Mouse (Mus musculus): ENCODE results near the gene Tubb4a. TPM values are rescaled to one million over a fixed set of nuclear protein-coding genes. Genes with fewer than 3 reads are reported as not detected.
"Not testable (repeated sequence)": the region's sequence is repeated elsewhere in the genome, so short reads cannot be mapped to it uniquely, and the experiment has no call there.

The Tubb4a gene
- polyA plus RNA-seq, 1 experiment from 2014 or later, result 271 TPM

DNA sequence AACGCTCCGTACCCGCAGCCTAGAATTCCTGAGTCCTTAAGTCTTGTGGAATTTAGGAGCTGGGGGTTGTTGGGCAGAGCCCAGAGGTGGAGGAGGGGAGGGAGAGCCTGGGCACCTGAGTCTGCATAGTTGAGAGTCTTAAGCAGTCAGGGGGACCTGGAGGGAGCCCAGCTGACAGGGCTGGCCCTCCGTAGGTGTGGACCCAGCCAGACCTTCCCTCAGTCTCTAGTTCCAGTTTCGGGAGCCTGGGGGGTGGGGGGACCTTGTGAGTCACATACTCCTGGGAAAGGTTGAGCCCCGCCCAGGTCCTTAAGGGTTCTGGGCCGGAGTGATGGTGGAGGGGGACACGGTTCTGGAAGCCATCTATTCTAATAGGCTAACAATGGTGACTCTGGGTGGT is 24.6 kb downstream of the Tubb4a start:
- Histone ChIP-seq H3K36me3 (no peaks in the 10 kb centered on the region), H3K4me1 (peaks cover 23% of the 10 kb centered on the region), H3K27ac (no peak overlapping the region), H3K27me3 (replicated peaks) (peaks cover 33% of the 10 kb centered on the region), H3K4me2 (replicated peaks) (no peak overlapping the region), H3K4me3 (no peak overlapping the region), H3K9me3 (no peaks in the 10 kb centered on the region), H3K9ac (no peak overlapping the region)
- WGBS, result 7% methylated on average over 8 of the region's 8 CpGs
- ATAC-seq (ENCODE audit: low FRiP score, low read depth), result no peak

GRCm38 (mm10) chr17:57062548-57062947 is 25.0 kb downstream of the Tubb4a start:
- Histone ChIP-seq H3K27me3 (replicated peaks) (peaks cover 33% of the 10 kb centered on the region), H3K4me3 (peak overlapping the region; percentile 21; the same call in 1 of the 2 replicates), H3K4me1 (peaks cover 25% of the 10 kb centered on the region), H3K36me3 (no peaks in the 10 kb centered on the region), H3K9ac (no peak overlapping the region), H3K4me2 (replicated peaks) (peak overlapping the region; percentile 46; the same call in 1 of the 2 replicates), H3K9me3 (no peaks in the 10 kb centered on the region), H3K27ac (no peak overlapping the region)
- WGBS, result 2% methylated on average over 22 of the region's 22 CpGs
- ATAC-seq (ENCODE audit: low FRiP score, low read depth), result no peak

- Histone ChIP-seq H3K9me3 (no peaks in the 10 kb centered on the region), H3K36me3 (no peaks in the 10 kb centered on the region), H3K4me3 (peak overlapping the region; percentile 21), H3K4me2 (replicated peaks) (peak overlapping the region; percentile 46), H3K9ac (no peak overlapping the region), H3K4me1 (peaks cover 25% of the 10 kb centered on the region), H3K27ac (no peak overlapping the region), H3K27me3 (replicated peaks) (peaks cover 33% of the 10 kb centered on the region)
- WGBS, result under 1% methylated on average over 39 of the region's 39 CpGs
- no peak for ATAC-seq (ENCODE audit: low FRiP score, low read depth)
These were observed 25.5 kb downstream of the Tubb4a start for GRCm38 (mm10) chr17:57062011-57062521.

DNA sequence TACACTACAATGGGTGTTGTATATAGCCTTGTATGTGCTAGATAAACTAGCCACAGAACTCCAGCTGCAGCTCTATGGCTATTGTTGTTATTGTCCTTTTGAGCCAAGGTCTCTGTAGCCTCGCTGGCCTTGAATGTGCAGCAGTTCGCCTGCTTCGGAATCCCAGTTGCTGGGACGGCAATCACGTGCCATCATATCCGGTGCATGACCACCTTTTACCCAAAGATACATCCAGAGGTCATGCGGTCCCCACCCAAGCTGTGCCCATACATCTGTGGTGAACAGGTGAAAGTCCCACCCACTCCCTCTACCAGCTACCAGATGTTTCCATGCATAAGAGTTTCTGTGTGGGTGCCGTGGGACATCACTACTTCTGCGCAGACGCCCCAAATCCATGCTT is 26.5 kb downstream of the Tubb4a start:
- no peaks in the 10 kb centered on the region for H3K9me3 ChIP-seq
- H3K9ac ChIP-seq, result no peak overlapping the region
- peak overlapping the region; percentile 92 for H3K4me2 ChIP-seq (replicated peaks)
- 39% methylated on average over 10 of the region's 10 CpGs for WGBS
- H3K27me3 ChIP-seq (replicated peaks), result peaks cover 33% of the 10 kb centered on the region
- no peak overlapping the region for H3K4me3 ChIP-seq
- H3K27ac ChIP-seq, result no peak overlapping the region
- no peak for ATAC-seq (ENCODE audit: low FRiP score, low read depth)
- H3K4me1 ChIP-seq, result peaks cover 25% of the 10 kb centered on the region
- H3K36me3 ChIP-seq, result peaks cover 4% of the 10 kb centered on the region

- Histone ChIP-seq H3K4me1 (peaks cover 25% of the 10 kb centered on the region), H3K9ac (peak overlapping the region; percentile 71; the same call in 1 of the 2 replicates), H3K36me3 (peaks cover 4% of the 10 kb centered on the region), H3K27me3 (replicated peaks) (peaks cover 33% of the 10 kb centered on the region), H3K27ac (peak overlapping the region; percentile 42; the same call in 1 of the 2 replicates), H3K4me3 (peak overlapping the region; percentile 87), H3K9me3 (no peaks in the 10 kb centered on the region), H3K4me2 (replicated peaks) (peak overlapping the region; percentile 92)
- WGBS, result under 1% methylated on average over 44 of the region's 44 CpGs
- peak; percentile 92 for ATAC-seq (ENCODE audit: low FRiP score, low read depth)
These were observed 27.3 kb downstream of the Tubb4a start for GRCm38 (mm10) chr17:57060231-57060801.

DNA sequence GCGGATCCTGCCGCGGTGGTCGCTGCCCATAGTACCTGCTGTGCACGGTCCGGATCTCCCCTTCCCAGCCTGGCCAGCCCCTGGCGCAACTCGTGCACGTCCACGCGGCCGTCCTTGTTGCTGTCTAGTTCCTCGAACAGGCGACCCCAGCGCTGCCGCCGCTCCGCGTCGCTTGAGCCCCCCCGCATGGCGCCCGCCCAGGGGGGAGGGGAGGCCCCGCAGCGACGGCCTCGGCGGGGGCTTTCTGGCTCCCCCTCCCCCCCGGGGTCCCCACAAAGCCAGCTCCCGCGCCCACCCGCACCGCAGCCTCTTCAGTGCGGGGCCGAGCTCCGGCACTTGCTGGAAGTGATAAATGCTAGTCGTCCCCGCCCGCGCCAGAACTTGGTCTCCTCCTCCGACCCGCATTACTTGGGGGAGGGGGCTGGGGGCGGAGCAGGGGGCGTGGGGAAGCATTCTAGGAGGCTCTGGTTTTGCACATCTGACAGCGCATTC is 28.1 kb downstream of the Tubb4a start, which contains the start of gene Slc25a23:
TSS of gene Slc25a23 (minus strand) at position 378 of the 492 bp plus-strand sequence.
- Histone ChIP-seq H3K27ac (peak within 1 kb of the TSS; percentile 57), H3K9ac (peak within 1 kb of the TSS; percentile 71), H3K9me3 (no peaks in the 10 kb centered on the region), H3K4me1 (peaks cover 25% of the 10 kb centered on the region), H3K4me2 (replicated peaks) (peak within 1 kb of the TSS; percentile 92), H3K27me3 (replicated peaks) (peaks cover 32% of the 10 kb centered on the region), H3K4me3 (peak within 1 kb of the TSS; percentile 87), H3K36me3 (peaks cover 11% of the 10 kb centered on the region)
- peak; percentile 82 for ATAC-seq (ENCODE audit: low FRiP score, low read depth)
- under 1% methylated on average over 45 of the region's 45 CpGs for WGBS

DNA sequence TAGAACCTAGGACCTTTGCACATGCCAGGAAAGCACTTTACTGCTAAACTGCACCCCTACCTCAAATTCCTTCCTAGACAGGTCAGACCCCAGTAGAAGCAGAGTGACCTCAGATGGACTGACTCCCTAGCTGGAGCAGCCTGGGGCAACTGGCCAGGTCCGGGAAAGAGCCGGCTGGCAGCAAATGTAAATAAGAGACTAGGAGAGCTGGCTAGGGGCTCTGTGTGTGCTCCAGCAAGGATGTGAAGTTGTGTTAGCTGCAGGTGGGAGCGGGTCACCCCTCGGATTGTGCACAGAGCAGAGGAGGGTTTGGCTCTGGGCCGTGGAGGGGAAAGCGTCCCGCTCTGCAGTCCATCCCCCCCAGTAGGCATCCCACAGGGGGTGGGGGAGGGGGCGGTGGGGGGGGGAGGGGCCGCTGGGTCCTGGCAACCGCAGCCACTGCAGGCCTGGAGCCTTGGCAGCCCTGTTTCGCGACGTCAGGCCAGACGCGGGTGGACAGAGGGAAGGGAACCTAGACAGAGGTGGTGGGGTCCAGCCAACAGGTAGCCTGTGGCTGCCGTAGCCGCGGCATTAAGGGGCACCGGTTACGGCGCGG is 28.6 kb downstream of the Tubb4a start, which contains the start of gene Crb3:
TSS of gene Crb3 (plus strand) at position 215 of the 595 bp plus-strand sequence.
- H3K27ac ChIP-seq, result peak within 1 kb of the TSS; percentile 57
- peak within 1 kb of the TSS; percentile 87 for H3K4me3 ChIP-seq
- H3K27me3 ChIP-seq (replicated peaks), result peaks cover 27% of the 10 kb centered on the region
- H3K4me2 ChIP-seq (replicated peaks), result peak within 1 kb of the TSS; percentile 92
- under 1% methylated on average over 17 of the region's 22 CpGs for WGBS
- H3K4me1 ChIP-seq, result peaks cover 25% of the 10 kb centered on the region
- no peak; the same call in none of the 2 replicates for ATAC-seq (ENCODE audit: low FRiP score, low read depth)
- H3K9ac ChIP-seq, result peak within 1 kb of the TSS; percentile 71
- peaks cover 16% of the 10 kb centered on the region for H3K36me3 ChIP-seq
- no peaks in the 10 kb centered on the region for H3K9me3 ChIP-seq

GRCm38 (mm10) chr17:57056246-57056645 is 31.3 kb downstream of the Tubb4a start:
- H3K4me2 ChIP-seq (replicated peaks), result no peak overlapping the region
- no peaks in the 10 kb centered on the region for H3K9me3 ChIP-seq
- ATAC-seq (ENCODE audit: low FRiP score, low read depth), result no peak
- peaks cover 3% of the 10 kb centered on the region for H3K27me3 ChIP-seq (replicated peaks)
- no peak overlapping the region for H3K9ac ChIP-seq
- H3K4me1 ChIP-seq, result peaks cover 16% of the 10 kb centered on the region
- 92% methylated on average over 3 of the region's 3 CpGs for WGBS
- peaks cover 36% of the 10 kb centered on the region for H3K36me3 ChIP-seq
- no peak overlapping the region for H3K27ac ChIP-seq
- no peak overlapping the region for H3K4me3 ChIP-seq

GRCm38 (mm10) chr17:57051679-57052078 is 35.9 kb downstream of the Tubb4a start:
- H3K9me3 ChIP-seq; ATAC-seq (ENCODE audit: low FRiP score, low read depth); H3K27ac ChIP-seq; H3K4me1 ChIP-seq; H3K4me2 ChIP-seq (replicated peaks); H3K9ac ChIP-seq; H3K4me3 ChIP-seq; H3K27me3 ChIP-seq (replicated peaks): not testable (repeated sequence)
- H3K36me3 ChIP-seq, result peaks cover 54% of the 10 kb centered on the region
- WGBS, result 80% methylated on average over 4 of the region's 4 CpGs

DNA sequence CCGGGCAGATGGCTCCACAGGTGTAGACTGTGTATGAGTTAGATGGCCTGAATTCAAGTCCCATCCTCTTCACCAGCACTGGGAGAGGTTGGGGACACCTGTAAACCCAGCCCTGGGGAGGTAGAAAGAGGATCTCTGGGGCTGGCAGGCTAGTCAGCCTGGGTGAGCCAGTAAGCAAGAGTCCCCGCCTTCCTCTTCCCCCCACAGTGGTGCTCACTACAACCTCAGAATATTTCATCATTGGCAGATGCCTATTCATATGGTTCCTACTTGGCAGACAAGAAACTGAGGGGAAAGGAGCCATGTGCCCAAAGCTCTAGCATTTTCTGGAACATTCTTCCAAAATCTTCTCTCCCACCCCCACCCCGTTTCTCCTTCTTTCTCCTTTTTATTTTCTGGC is 38.8 kb downstream of the Tubb4a start:
- H3K4me3 ChIP-seq, result no peak overlapping the region
- no peaks in the 10 kb centered on the region for H3K9me3 ChIP-seq
- no peak overlapping the region for H3K4me2 ChIP-seq (replicated peaks)
- ATAC-seq (ENCODE audit: low FRiP score, low read depth), result no peak
- no peaks in the 10 kb centered on the region for H3K4me1 ChIP-seq
- peaks cover 51% of the 10 kb centered on the region for H3K36me3 ChIP-seq
- H3K27me3 ChIP-seq (replicated peaks), result no peaks in the 10 kb centered on the region
- H3K27ac ChIP-seq, result no peak overlapping the region
- 95% methylated on average over 3 of the region's 3 CpGs for WGBS
- H3K9ac ChIP-seq, result no peak overlapping the region

DNA sequence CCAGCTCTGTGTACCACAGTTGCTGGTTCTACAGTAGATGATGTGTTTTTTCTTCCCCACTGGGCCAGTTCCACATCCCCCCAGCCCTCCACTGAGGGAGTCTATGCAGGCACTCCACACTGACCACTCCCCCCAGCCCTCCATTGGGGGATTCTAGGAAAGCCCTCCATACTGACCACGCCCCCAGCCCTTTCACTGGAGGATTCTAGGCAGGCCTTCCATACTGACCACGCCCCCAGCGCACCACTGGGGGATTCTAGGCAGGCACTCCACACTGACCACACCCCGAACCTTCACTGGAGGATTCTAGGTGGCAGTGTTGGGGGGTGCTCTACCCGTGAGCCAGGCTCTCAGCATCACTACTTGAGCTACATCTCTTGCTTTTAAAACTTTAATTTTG is 40.2 kb downstream of the Tubb4a start:
- ATAC-seq (ENCODE audit: low FRiP score, low read depth), result peak; percentile 27; the same call in 1 of the 2 replicates
- H3K27ac ChIP-seq, result no peak overlapping the region

GRCm38 (mm10) chr17:57041554-57041953 is 46.0 kb downstream of the Tubb4a start, which contains the start of gene Slc25a41:
TSS of gene Slc25a41 (minus strand) at chr17:57041654.
- no peaks in the 10 kb centered on the region for H3K4me1 ChIP-seq
- peaks cover 13% of the 10 kb centered on the region for H3K27me3 ChIP-seq (replicated peaks)
- no peak within 1 kb of the TSS for H3K27ac ChIP-seq
- peaks cover 14% of the 10 kb centered on the region for H3K36me3 ChIP-seq
- 75% methylated on average over 8 of the region's 8 CpGs for WGBS
- ATAC-seq (ENCODE audit: low FRiP score, low read depth), result no peak
- no peak within 1 kb of the TSS for H3K4me2 ChIP-seq (replicated peaks)
- H3K9me3 ChIP-seq, result no peaks in the 10 kb centered on the region
- no peak within 1 kb of the TSS for H3K4me3 ChIP-seq
- no peak within 1 kb of the TSS for H3K9ac ChIP-seq

More for the DNA sequence above, 40.2 kb downstream of the Tubb4a start:
- WGBS, result 37% methylated on average over 5 of the region's 5 CpGs
- Histone ChIP-seq H3K4me2 (replicated peaks) (no peak overlapping the region), H3K27me3 (replicated peaks) (no peaks in the 10 kb centered on the region), H3K36me3 (peaks cover 37% of the 10 kb centered on the region), H3K9me3 (no peaks in the 10 kb centered on the region), H3K4me1 (no peaks in the 10 kb centered on the region), H3K9ac (no peak overlapping the region), H3K4me3 (no peak overlapping the region)
